Mouse (Mus musculus) cerebellum, adult 9-10 months (tissue): ENCODE results near the gene Oas1d.
"Not testable (repeated sequence)": the region's sequence is repeated elsewhere in the genome, so short reads cannot be mapped to it uniquely, and the experiment has no call there.

ENCODE experiments used
- DNase-seq: peaks from one replicate; pipeline ENCODE4 v3.0.0; 2022

Gene Oas1d

GRCm38 (mm10) chr5:120914204-120914603, at the start of gene Oas1d:
Oas1d (plus strand) TSS chr5:120914536.
- DNase-seq = not testable (repeated sequence)

GRCm38 (mm10) chr5:120865336-120865860, 48.9 kb upstream of the Oas1d start:
- DNase-seq = no peak

- no peak for DNase-seq
Measured at GRCm38 (mm10) chr5:120869436-120870015, 44.8 kb upstream of the Oas1d start.

GRCm38 (mm10) chr5:120870081-120870480, 44.3 kb upstream of the Oas1d start:
- no peak for DNase-seq

GRCm38 (mm10) chr5:120870782-120871181, 43.6 kb upstream of the Oas1d start:
- DNase-seq = no peak

GRCm38 (mm10) chr5:120871469-120871868, 42.9 kb upstream of the Oas1d start:
- no peak for DNase-seq

GRCm38 (mm10) chr5:120876839-120877238, 37.5 kb upstream of the Oas1d start:
- peak; percentile 15 for DNase-seq

- DNase-seq = not testable (repeated sequence)
Measured at GRCm38 (mm10) chr5:120877407-120877806, 36.9 kb upstream of the Oas1d start.

GRCm38 (mm10) chr5:120878803-120879202, 35.5 kb upstream of the Oas1d start:
- DNase-seq = not testable (repeated sequence)

GRCm38 (mm10) chr5:120881681-120882080, 32.7 kb upstream of the Oas1d start:
- not testable (repeated sequence) for DNase-seq

GRCm38 (mm10) chr5:120887413-120887812, 26.9 kb upstream of the Oas1d start, which contains the start of gene Oas1g:
Oas1g (minus strand) TSS chr5:120887613.
- DNase-seq = not testable (repeated sequence)

GRCm38 (mm10) chr5:120887831-120888230, 26.5 kb upstream of the Oas1d start:
- no peak for DNase-seq

- not testable (repeated sequence) for DNase-seq
Measured at GRCm38 (mm10) chr5:120888294-120888815, 26.0 kb upstream of the Oas1d start.

- DNase-seq = no peak
Measured at GRCm38 (mm10) chr5:120890026-120890425, 24.3 kb upstream of the Oas1d start.

GRCm38 (mm10) chr5:120890991-120891390, 23.3 kb upstream of the Oas1d start:
- DNase-seq = no peak

GRCm38 (mm10) chr5:120891566-120892242, 22.6 kb upstream of the Oas1d start:
- DNase-seq = not testable (repeated sequence)

- no peak for DNase-seq
Measured at GRCm38 (mm10) chr5:120892243-120892660, 22.1 kb upstream of the Oas1d start.

- not testable (repeated sequence) for DNase-seq
Measured at GRCm38 (mm10) chr5:120893866-120894265, 20.5 kb upstream of the Oas1d start.

- not testable (repeated sequence) for DNase-seq
Measured at GRCm38 (mm10) chr5:120894692-120895091, 19.6 kb upstream of the Oas1d start.

GRCm38 (mm10) chr5:120895231-120895900, 19.0 kb upstream of the Oas1d start:
- no peak for DNase-seq

- no peak for DNase-seq
Measured at GRCm38 (mm10) chr5:120898307-120898706, 16.0 kb upstream of the Oas1d start.

GRCm38 (mm10) chr5:120898726-120899125, 15.6 kb upstream of the Oas1d start:
- DNase-seq = no peak

GRCm38 (mm10) chr5:120900666-120901065, 13.7 kb upstream of the Oas1d start:
- no peak for DNase-seq
